Mouse (Mus musculus): ENCODE results near the gene Lrr1. TPM values are rescaled to one million over a fixed set of nuclear protein-coding genes. Genes with fewer than 3 reads are reported as not detected.

Lrr1 gene
- total RNA-seq, 2 experiments from 2014 or later, result 6.7 to 14.2 TPM

Other genes starting within 250 kb of the Lrr1 start
- gene Rps29, start 9.6 kb upstream of the Lrr1 start, total RNA-seq (2015; ENCODE audit: low replicate concordance), result 531 and 573 TPM in 2 replicates
- 408 and 804 TPM in 2 replicates for gene Rps29, start 9.6 kb upstream of the Lrr1 start, total RNA-seq (2017; ENCODE audit: low replicate concordance)
- 207 and 213 TPM in 2 replicates for gene Rpl36al, start 15.3 kb downstream of the Lrr1 start, total RNA-seq (2015; ENCODE audit: low replicate concordance)
- gene Rpl36al, start 15.3 kb downstream of the Lrr1 start, total RNA-seq (2017; ENCODE audit: low replicate concordance), result 166 and 173 TPM in 2 replicates
- 30.4 and 34.7 TPM in 2 replicates for gene Mgat2, start 15.3 kb downstream of the Lrr1 start, total RNA-seq (2015; ENCODE audit: low replicate concordance)
- 21.2 and 23.1 TPM in 2 replicates for gene Mgat2, start 15.3 kb downstream of the Lrr1 start, total RNA-seq (2017; ENCODE audit: low replicate concordance)
- gene Gm49383, start 28.3 kb downstream of the Lrr1 start, total RNA-seq (2015; ENCODE audit: low replicate concordance), result not detected in 2 replicates
- gene Gm49383, start 28.3 kb downstream of the Lrr1 start, total RNA-seq (2017; ENCODE audit: low replicate concordance), result 8.1 and 14.4 TPM in 2 replicates
- 0.19 and 1.0 TPM in 2 replicates for gene Dnaaf2, start 29.6 kb downstream of the Lrr1 start, total RNA-seq (2015; ENCODE audit: low replicate concordance)
- gene Dnaaf2, start 29.6 kb downstream of the Lrr1 start, total RNA-seq (2017; ENCODE audit: low replicate concordance), result 0.84 and 2.9 TPM in 2 replicates
- gene Gm49384, start 35.5 kb downstream of the Lrr1 start, total RNA-seq (2015; ENCODE audit: low replicate concordance), result 3.1 and 4.6 TPM in 2 replicates
- gene Gm49384, start 35.5 kb downstream of the Lrr1 start, total RNA-seq (2017; ENCODE audit: low replicate concordance), result 7.0 and 8.5 TPM in 2 replicates
- 18.3 and 25.3 TPM in 2 replicates for gene Pole2, start 59.4 kb downstream of the Lrr1 start, total RNA-seq (2015; ENCODE audit: low replicate concordance)
- 13.0 and 21.9 TPM in 2 replicates for gene Pole2, start 59.4 kb downstream of the Lrr1 start, total RNA-seq (2017; ENCODE audit: low replicate concordance)
- 0.84 TPM in 1 of 2 replicates, not detected in the other for gene Klhdc1, start 72.4 kb downstream of the Lrr1 start, total RNA-seq (2015; ENCODE audit: low replicate concordance)
- 0.60 and 1.3 TPM in 2 replicates for gene Klhdc1, start 72.4 kb downstream of the Lrr1 start, total RNA-seq (2017; ENCODE audit: low replicate concordance)
- 47.8 and 63.7 TPM in 2 replicates for gene Klhdc2, start 127.9 kb downstream of the Lrr1 start, total RNA-seq (2015; ENCODE audit: low replicate concordance)
- 61.5 and 62.0 TPM in 2 replicates for gene Klhdc2, start 127.9 kb downstream of the Lrr1 start, total RNA-seq (2017; ENCODE audit: low replicate concordance)
- 55.8 and 64.0 TPM in 2 replicates for gene Nemf, start 188.4 kb downstream of the Lrr1 start, total RNA-seq (2015; ENCODE audit: low replicate concordance)
- gene Nemf, start 188.4 kb downstream of the Lrr1 start, total RNA-seq (2017; ENCODE audit: low replicate concordance), result 73.7 and 120 TPM in 2 replicates
- gene Arf6, start 203.3 kb downstream of the Lrr1 start, total RNA-seq (2015; ENCODE audit: low replicate concordance), result 21.1 and 28.2 TPM in 2 replicates
- 36.5 and 49.0 TPM in 2 replicates for gene Arf6, start 203.3 kb downstream of the Lrr1 start, total RNA-seq (2017; ENCODE audit: low replicate concordance)
- not detected in 2 replicates for gene Gm9887, start 203.6 kb downstream of the Lrr1 start, total RNA-seq (2015; ENCODE audit: low replicate concordance)
- gene Gm9887, start 203.6 kb downstream of the Lrr1 start, total RNA-seq (2017; ENCODE audit: low replicate concordance), result not detected in 2 replicates

Measured in erythroblast, adult 5-6 weeks (primary cell).